Mouse (Mus musculus) intestine, embryonic 14.5 days (tissue): ENCODE results near the gene Dock4. TPM values are rescaled to one million over a fixed set of nuclear protein-coding genes. Genes with fewer than 3 reads are reported as not detected.

Experiments
- polyA plus RNA-seq: library from polyadenylated mRNA; unstranded; fragments of >200 nt; fragmentation: Nextera tagmentation; extraction: Ambion mirVana; gene quantifications from 2 replicates; pipeline ENCODE4 v1.2.1, GENCODE M21; 2014

Dock4 gene
- polyA plus RNA-seq, 1 experiment from 2014 or later = 10.6 TPM

Other genes with a start within 250 kb of the Dock4 start
- gene Lsmem1, start 246.5 kb upstream of the Dock4 start, polyA plus RNA-seq = not detected in 2 replicates
- 101 and 103 TPM in 2 replicates for gene Ifrd1, start 197.4 kb upstream of the Dock4 start, polyA plus RNA-seq
- gene Zfp277, start 50 bp upstream of the Dock4 start, polyA plus RNA-seq = 41.9 and 44.3 TPM in 2 replicates